Mouse (Mus musculus) bone marrow macrophage, adult 2 months (primary cell): ENCODE data around the gene Ccdc138. TPM values are rescaled to one million over a fixed set of nuclear protein-coding genes. Genes with fewer than 3 reads are reported as not detected.
A peak's percentile ranks its signal among the peaks of the same experiment; 100 is the strongest.
"Not testable (repeated sequence)": the region's sequence is repeated elsewhere in the genome, so short reads cannot be mapped to it uniquely, and the experiment has no call there.

ENCODE experiments used
- H3K27ac ChIP-seq: 2 replicates; pipeline ENCODE4 v1.5.1; 2012; ENCODE audit warnings: low read depth, low read length; ENCODE audit not compliant: insufficient read depth
- H3K4me1 ChIP-seq: 2 replicates; pipeline ENCODE4 v1.6.1; 2012; ENCODE audit warnings: low read length; ENCODE audit not compliant: control insufficient read depth, insufficient read depth
- H3K4me3 ChIP-seq: 2 replicates; pipeline ENCODE4 v1.5.1; 2012; ENCODE audit warnings: mild to moderate bottlenecking, low read length, moderate library complexity; ENCODE audit not compliant: insufficient read depth
- CTCF ChIP-seq: IDR thresholded peaks from 2 replicates; pipeline ENCODE4 v1.5.1; 2012; ENCODE audit warnings: low read depth, mild to moderate bottlenecking, low read length, moderate library complexity
- POLR2A ChIP-seq: IDR thresholded peaks from 2 replicates; pipeline ENCODE4 v1.6.1; 2012; ENCODE audit warnings: mild to moderate bottlenecking, low read depth, low read length, borderline replicate concordance
- polyA plus RNA-seq: library from polyadenylated mRNA; stranded (reverse); fragments of >200 nt; gene quantifications from 2 replicates; pipeline ENCODE4 v1.2.4, GENCODE M21; 2012; ENCODE audit not compliant: missing spikeins, insufficient read depth, insufficient read length

The Ccdc138 gene
- polyA plus RNA-seq, 1 experiment: 1.9 TPM

GRCm38 (mm10) chr10:58496732-58497131 lies 1.0 kb upstream of the Ccdc138 start:
- no peak overlapping the region for H3K27ac ChIP-seq

GRCm38 (mm10) chr10:58498516-58498915 lies 768 bp downstream of the Ccdc138 start:
- no peak for TF ChIP-seq CTCF
- no peak for TF ChIP-seq POLR2A
- Histone ChIP-seq H3K27ac (no peak overlapping the region), H3K4me1 (peaks cover 2% of the 10 kb centered on the region; the same call in 1 of the 2 replicates), H3K4me3 (peak overlapping the region; percentile 96)

More at GRCm38 (mm10) chr10:58496732-58497131, 1.0 kb upstream of the Ccdc138 start:
- Histone ChIP-seq H3K4me1 (peaks cover 2% of the 10 kb centered on the region; the same call in 1 of the 2 replicates), H3K4me3 (peak overlapping the region; percentile 96)
- TF ChIP-seq CTCF (no peak), POLR2A (no peak)

- Histone ChIP-seq H3K27ac (peak overlapping the region; percentile 61), H3K4me3 (no peak overlapping the region), H3K4me1 (peaks cover 9% of the 10 kb centered on the region)
- no peak for TF ChIP-seq POLR2A
- no peak for TF ChIP-seq CTCF
Measured at GRCm38 (mm10) chr10:58529358-58529757, 31.6 kb downstream of the Ccdc138 start.

GRCm38 (mm10) chr10:58530896-58531790 lies 33.4 kb downstream of the Ccdc138 start:
- TF ChIP-seq CTCF (no peak), POLR2A (no peak)
- H3K4me3 ChIP-seq: no peak overlapping the region
- H3K4me1 ChIP-seq: peaks cover 9% of the 10 kb centered on the region
- no peak overlapping the region for H3K27ac ChIP-seq

GRCm38 (mm10) chr10:58532177-58532576 lies 34.4 kb downstream of the Ccdc138 start:
- TF ChIP-seq CTCF: no peak
- no peak for TF ChIP-seq POLR2A
- no peak overlapping the region for H3K27ac ChIP-seq
- peaks cover 9% of the 10 kb centered on the region for H3K4me1 ChIP-seq
- H3K4me3 ChIP-seq: no peak overlapping the region

GRCm38 (mm10) chr10:58536276-58536675 lies 38.5 kb downstream of the Ccdc138 start:
- H3K27ac ChIP-seq, H3K4me3 ChIP-seq, H3K4me1 ChIP-seq: not testable (repeated sequence)

- Histone ChIP-seq H3K4me3 (no peak overlapping the region), H3K4me1 (no peaks in the 10 kb centered on the region), H3K27ac (no peak overlapping the region)
- TF ChIP-seq CTCF (no peak), POLR2A (no peak)
Measured at GRCm38 (mm10) chr10:58540613-58541012, 42.9 kb downstream of the Ccdc138 start.

GRCm38 (mm10) chr10:58548739-58549138 lies 51.0 kb downstream of the Ccdc138 start:
- Histone ChIP-seq H3K27ac (no peak overlapping the region), H3K4me3 (no peak overlapping the region), H3K4me1 (no peaks in the 10 kb centered on the region)
- TF ChIP-seq CTCF (no peak), POLR2A (no peak)

GRCm38 (mm10) chr10:58554693-58555387 lies 57.1 kb downstream of the Ccdc138 start:
- TF ChIP-seq CTCF: no peak
- no peak for TF ChIP-seq POLR2A
- H3K4me3 ChIP-seq: no peak overlapping the region

GRCm38 (mm10) chr10:58559098-58559497 lies 61.4 kb downstream of the Ccdc138 start:
- Histone ChIP-seq H3K4me3 (no peak overlapping the region), H3K27ac (no peak overlapping the region), H3K4me1 (no peaks in the 10 kb centered on the region)
- TF ChIP-seq CTCF: peak; percentile 84
- no peak for TF ChIP-seq POLR2A

More at GRCm38 (mm10) chr10:58554693-58555387, 57.1 kb downstream of the Ccdc138 start:
- Histone ChIP-seq H3K27ac (no peak overlapping the region), H3K4me1 (no peaks in the 10 kb centered on the region)
